Mouse (Mus musculus) Patski (cell line): ENCODE measurements around the gene Gm48551. TPM values are rescaled to one million over a fixed set of nuclear protein-coding genes. Genes with fewer than 3 reads are reported as not detected.

Experiments used
- ATAC-seq: fragments of 100-300 bp; one replicate; pipeline ENCODE4 v1.8.0; 2021
- CTCF ChIA-PET: fragments of 350-600 bp; sonication (Branson Sonifier 250); formaldehyde crosslinking; loops from one replicate; lab custom pipeline; 2022; ENCODE audit warnings: inconsistent platforms; lab: Charles Lee
- POLR2A ChIA-PET: fragments of 350-600 bp; sonication (Branson Sonifier 250); formaldehyde crosslinking; loops from one replicate; lab custom pipeline; 2022; ENCODE audit warnings: antibody characterized with exemption, inconsistent platforms; lab: Charles Lee
- DNase-seq: peaks from one replicate; pipeline ENCODE4 v3.0.0-alpha.2; 2011; ENCODE audit warnings: low read depth, low spot score
- H3K27me3 ChIP-seq: fragments of 371-371 bp; one replicate; pipeline ENCODE4 v1.5.1; 2021
- CTCF ChIP-seq: fragments of 100-300 bp; IDR thresholded peaks from one replicate; pipeline ENCODE4 v1.5.1; 2021
- in situ Hi-C: fragments of 300-500 bp; cut with MboI; formaldehyde crosslinking; loops from 3 replicates; pipeline ENCODE4 v1.11.1; 2018; ENCODE audit warnings: low pct_unique_long_range_greater_than_20kb, mixed read lengths
- polyA plus RNA-seq: library from polyadenylated mRNA; unstranded; gene quantifications from one replicate; pipeline ENCODE4 v1.2.3, GENCODE M21; 2021

Gene Gm48551
- polyA plus RNA-seq, 1 experiment from 2014 or later, result 2.4 TPM

DNA sequence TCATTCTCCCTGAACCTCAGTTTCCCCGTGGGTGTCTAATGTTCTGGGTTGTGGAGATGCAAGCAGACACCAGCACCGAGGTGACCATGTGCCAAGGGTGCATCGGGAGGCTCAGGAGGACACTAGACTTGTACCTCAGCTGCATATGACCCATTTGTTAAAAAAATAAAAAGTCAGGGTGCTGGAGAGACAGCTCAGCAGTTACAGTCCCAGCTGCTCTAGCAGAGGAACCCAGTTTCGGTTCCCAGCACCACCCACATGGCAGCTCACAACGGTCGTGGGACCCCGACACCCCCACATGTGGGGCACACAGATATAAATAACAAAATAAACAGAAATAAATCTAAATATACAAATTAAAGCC lies 44.2 kb downstream of the Gm48551 start:
- no peaks in the 10 kb centered on the region for H3K27me3 ChIP-seq
- DNase-seq (no peak), ATAC-seq (no peak)
- CTCF ChIA-PET, result no interaction called here
- no peak for TF ChIP-seq CTCF
- in situ Hi-C loops, result no loop called here
- POLR2A ChIA-PET, result no interaction called here

DNA sequence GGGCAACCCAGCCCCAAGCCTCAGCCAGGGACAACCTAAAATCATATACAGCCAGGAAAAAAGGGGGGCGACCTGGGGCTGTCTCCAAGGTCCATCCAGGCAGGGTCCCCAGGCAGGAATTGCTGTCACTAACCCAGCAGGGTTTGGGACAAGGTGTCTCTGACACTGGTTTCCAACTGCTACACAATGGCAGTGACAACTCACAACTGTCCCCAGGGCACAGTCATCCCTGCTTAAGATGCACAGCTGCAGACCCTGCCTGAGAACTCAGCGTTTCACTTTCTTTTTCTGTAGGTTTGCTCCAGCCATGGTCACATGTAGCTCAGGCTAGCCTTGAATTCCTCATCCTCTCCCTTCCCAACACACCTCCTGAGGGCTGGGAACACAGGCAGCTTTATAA lies 44.8 kb downstream of the Gm48551 start:
- in situ Hi-C loops, result no loop called here
- CTCF ChIA-PET, result interaction anchor here (0.9 to 1.1 kb wide), 3 partner anchors 12 to 24 kb away, joined by 3 read pairs; no protein-coding TSS in a partner anchor

DNA sequence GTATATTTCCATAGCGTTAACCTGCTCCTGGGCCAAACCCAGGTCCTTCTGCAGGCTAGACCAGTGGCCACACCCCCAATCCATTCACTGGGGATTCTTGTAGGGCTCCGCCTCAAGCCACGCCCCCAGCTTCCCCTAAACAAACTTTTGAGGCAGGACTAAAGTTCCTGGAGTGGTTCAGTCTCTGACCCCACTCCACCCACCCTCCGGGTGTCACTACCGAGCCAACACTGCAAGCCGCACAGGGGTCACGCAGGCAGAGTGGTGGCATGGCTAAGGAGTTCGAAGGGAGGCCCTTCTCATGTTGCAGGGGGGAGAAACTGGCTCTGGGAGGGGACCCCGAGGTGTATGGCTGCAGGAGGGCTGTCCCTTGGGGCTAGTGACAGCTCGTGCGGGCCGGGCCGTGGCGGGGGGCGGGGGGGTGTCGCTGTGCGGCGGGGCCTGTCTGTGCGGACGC lies 45.4 kb downstream of the Gm48551 start:
- H3K27me3 ChIP-seq, result no peaks in the 10 kb centered on the region
- ATAC-seq (no peak), DNase-seq (no peak)
- no peak for TF ChIP-seq CTCF
- CTCF ChIA-PET, result interaction anchor here (0.9 to 1.1 kb wide), 3 partner anchors 13 to 24 kb away, joined by 3 read pairs; no protein-coding TSS in a partner anchor
- in situ Hi-C loops, result no loop called here
- POLR2A ChIA-PET, result no interaction called here

More for the DNA sequence above, 44.8 kb downstream of the Gm48551 start:
- TF ChIP-seq CTCF, result no peak
- no peaks in the 10 kb centered on the region for H3K27me3 ChIP-seq
- ATAC-seq (no peak), DNase-seq (no peak)
- POLR2A ChIA-PET, result no interaction called here

DNA sequence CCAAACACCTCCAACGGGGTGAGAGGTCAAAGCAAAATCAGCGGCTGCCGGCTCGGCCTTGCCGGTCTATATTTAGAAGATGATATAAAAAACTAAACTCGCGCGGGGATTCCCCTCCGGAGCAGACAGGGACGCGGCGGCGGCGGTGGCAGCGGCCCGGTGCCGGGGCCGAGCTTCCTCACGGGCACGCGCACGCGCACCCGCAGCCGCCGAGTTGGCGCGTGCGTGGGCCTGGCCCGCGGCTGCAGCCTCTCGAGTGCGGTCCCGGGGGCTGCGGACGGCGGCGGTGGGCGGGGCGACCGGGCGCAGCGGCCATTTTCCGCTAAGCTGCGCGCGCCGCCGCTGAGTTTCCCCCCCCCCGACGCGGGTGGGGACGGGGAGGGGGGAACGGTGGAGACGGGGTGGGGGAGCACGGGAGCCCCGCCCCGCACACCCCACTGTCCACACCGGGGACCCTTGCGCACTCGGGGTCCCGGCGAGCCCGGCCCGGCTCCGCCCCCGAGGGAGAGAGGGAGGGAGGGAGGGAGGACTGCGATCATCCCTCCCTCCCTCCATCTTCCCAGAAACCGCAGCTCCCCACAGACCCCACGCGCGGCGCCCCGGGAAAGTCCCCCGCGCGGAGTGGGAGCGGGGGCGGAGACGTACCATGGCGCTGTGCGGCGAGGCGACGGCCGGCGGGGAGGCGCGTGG lies 46.0 kb downstream of the Gm48551 start:
- CTCF ChIA-PET, result interaction anchor here (0.9 kb wide), 1 partner anchor 25 kb away, joined by 3 read pairs; no protein-coding TSS in a partner anchor
- no peak for TF ChIP-seq CTCF
- no peaks in the 10 kb centered on the region for H3K27me3 ChIP-seq
- POLR2A ChIA-PET, result no interaction called here
- ATAC-seq (peak; percentile 22), DNase-seq (no peak)
- in situ Hi-C loops, result no loop called here

DNA sequence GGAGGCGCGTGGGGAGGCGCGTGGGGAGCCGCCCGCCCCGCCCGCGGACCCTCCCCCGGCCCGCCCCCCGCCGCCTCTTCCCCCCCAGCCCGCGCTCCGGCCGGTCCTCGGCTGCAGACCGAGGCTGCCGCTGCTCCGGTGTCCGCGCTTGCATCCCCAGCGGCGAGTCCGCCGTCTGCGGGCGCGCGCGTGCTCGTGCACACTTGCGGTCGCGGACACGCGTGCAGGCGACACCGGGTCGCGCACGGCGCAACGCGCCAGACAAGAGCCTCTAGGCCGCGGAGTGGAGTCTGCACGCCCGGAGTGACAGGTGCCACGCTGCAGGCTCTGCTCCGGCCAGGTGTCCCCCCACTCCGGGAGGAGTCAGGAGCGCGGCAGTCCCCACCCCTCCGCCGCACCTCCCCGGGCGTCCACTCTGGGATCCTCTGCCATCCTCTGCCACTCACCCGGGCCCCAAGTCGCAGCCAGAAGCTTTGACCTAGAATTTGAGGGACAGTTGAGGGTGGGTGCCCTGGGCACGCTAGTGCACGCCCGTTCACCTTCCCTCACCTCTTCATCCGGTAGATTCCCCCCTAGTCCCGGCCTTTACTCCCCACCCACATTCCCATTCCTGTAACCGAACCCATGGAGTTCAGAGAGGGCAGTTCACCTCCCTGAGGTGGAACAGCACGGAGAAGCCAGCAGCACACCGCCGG lies 46.7 kb downstream of the Gm48551 start:
- ChIA-PET CTCF (no interaction called here), POLR2A (interaction anchor here (1.1 kb wide), 1 partner anchor 24 kb away, joined by 3 read pairs; no protein-coding TSS in a partner anchor)
- ATAC-seq (no peak), DNase-seq (no peak)
- in situ Hi-C loops, result no loop called here
- no peaks in the 10 kb centered on the region for H3K27me3 ChIP-seq
- no peak for TF ChIP-seq CTCF

DNA sequence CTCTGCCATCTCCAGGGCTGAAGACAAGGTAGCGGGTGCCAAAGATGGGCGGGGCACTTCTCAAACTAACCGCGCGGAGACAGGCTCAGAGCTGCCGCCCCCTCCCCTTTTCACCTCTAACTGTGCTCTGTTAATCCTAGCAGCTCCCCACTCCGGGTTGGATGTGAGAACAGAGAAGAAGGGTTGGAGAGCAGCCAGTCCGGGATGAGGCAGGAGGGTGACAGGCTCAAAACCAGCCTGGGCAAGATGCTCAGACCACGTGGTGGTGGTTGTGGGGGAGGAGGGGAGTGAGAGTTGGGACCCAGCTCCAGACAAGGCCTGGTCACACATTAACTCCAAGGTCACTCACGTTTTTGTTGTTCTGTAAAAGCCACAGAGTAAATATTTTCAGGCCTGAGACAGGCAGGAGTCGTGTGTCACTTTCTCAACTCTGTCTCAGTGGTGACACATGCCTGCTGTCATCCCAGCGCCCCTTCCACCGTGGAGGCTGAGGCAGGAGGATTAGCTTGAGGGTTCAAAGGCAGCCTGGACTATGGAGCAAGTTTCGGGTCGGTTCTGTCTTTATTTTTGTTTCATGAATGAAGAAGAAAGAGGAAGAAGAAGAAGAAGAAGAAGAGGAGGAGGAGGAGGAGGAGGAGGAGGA lies 47.4 kb downstream of the Gm48551 start:
- ChIA-PET CTCF (no interaction called here), POLR2A (interaction anchor here (1.1 kb wide), 1 partner anchor 24 kb away, joined by 3 read pairs; no protein-coding TSS in a partner anchor)
- in situ Hi-C loops, result no loop called here
- DNase-seq, result no peak
- ATAC-seq, result no peak
- H3K27me3 ChIP-seq, result no peaks in the 10 kb centered on the region
- TF ChIP-seq CTCF, result no peak

DNA sequence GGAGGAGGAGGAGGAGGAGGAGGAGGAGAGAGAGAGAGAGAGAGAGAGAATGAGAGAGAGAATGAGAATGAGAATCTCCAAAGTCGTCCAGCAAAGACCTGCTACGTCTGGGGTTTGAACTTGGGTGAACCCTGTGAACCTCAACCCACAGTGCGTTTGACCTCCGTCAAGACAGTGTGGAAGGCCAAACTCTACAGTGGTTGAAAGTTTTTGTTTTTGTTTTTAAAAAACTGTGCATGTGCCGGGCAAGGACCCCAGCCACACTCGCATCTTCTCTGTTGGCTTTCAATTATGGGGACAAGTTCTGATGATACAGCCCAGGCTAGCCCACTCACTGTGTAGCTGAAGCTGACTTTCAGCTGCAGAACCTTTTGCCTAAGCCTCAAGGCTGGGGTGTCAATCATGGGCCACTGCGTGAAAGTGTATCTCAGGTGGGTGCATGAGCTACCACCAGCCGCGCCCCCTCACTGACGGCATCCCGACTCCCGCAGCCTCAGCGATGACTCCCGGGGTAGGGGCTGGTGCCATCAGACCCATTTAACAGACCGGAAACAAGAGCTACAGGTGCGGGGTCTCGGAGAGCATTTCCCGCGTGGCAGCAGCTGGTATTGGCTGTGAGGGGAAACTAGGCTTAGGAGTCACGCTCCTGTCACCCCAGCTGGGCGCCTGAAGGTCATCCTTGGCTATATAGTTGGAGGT lies 48.1 kb downstream of the Gm48551 start:
- ATAC-seq (no peak), DNase-seq (no peak)
- POLR2A ChIA-PET, result interaction anchor here (1.1 kb wide), 1 partner anchor 25 kb away, joined by 3 read pairs; no protein-coding TSS in a partner anchor
- no peaks in the 10 kb centered on the region for H3K27me3 ChIP-seq
- no peak for TF ChIP-seq CTCF
- CTCF ChIA-PET, result interaction anchor here (1.2 kb wide), 1 partner anchor 18 kb away, joined by 3 read pairs; no protein-coding TSS in a partner anchor
- in situ Hi-C loops, result no loop called here

DNA sequence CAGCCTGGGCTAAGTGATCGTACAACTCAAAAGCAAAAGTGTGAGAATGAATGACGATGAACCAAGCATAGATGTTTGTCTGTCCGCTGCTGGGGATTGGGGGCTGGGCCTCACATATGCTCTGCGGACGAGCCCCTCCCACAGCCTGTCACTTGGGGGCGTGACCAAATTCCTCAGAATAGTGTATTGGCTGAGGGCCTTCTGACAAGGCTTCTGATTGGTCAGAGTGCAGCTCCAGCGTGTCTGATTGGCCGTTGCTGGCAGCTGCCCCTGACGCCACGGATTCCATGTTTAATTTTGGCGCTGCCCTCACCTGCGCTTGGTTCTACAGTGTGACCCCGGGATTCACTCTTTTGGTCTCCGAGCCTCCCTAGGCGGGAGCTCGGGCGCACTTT lies 48.6 kb downstream of the Gm48551 start:
- CTCF ChIA-PET, result interaction anchor here (1.2 kb wide), 1 partner anchor 17 kb away, joined by 3 read pairs; no protein-coding TSS in a partner anchor
- no peak for TF ChIP-seq CTCF
- POLR2A ChIA-PET, result no interaction called here
- no peaks in the 10 kb centered on the region for H3K27me3 ChIP-seq
- in situ Hi-C loops, result no loop called here
- ATAC-seq (peak; percentile 64), DNase-seq (peak; percentile 78)

DNA sequence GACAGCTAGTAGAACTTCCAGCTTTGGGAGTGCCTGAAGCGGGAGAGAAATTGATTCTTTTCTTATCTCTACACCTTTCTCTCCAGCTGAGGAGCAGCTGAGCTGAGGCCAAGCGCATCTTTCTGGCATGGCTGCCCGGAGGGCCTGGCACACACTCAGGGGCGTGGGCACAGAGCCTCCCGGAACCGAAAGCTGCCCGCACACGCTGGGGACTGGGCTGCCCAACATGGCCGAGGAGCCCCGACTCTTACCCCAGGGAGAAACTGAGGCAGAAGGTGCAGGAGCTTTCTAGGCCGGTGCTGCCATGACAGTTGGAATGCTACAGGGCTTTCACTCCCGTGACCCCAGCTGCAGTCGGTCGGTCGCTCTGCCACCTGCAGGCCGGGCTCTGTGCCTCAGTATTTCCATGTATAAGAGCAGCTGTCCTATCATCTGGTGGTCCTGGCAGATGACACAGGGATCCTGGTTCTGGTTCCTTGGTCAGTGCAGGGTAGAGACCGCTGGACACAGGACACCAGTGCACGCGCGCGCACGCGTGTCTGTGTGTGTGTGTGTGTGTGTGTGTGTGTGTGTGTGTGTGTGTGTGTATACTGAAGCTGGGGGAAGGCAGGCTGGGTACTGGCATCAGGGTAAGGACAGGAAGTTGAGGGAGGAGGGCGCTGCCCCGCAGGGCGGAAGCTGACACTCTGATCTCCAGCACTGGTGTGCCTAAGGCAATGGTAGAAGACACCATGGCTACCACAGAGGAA lies 49.4 kb downstream of the Gm48551 start:
- ATAC-seq, result no peak
- TF ChIP-seq CTCF, result no peak
- DNase-seq, result no peak
- POLR2A ChIA-PET, result no interaction called here
- no peaks in the 10 kb centered on the region for H3K27me3 ChIP-seq
- CTCF ChIA-PET, result interaction anchor here (0.9 to 1.4 kb wide), 2 partner anchors 26 to 44 kb away, joined by 4 read pairs; no protein-coding TSS in a partner anchor
- in situ Hi-C loops, result no loop called here
